Mouse (Mus musculus): ENCODE results near the gene Gmpr2.

- no peak for TF ChIP-seq POLR2A (IDR thresholded peaks at IDR 0.05; ENCODE audit: insufficient read depth, low read depth, low read length)
- TF ChIP-seq CTCF (IDR thresholded peaks at IDR 0.05; ENCODE audit: insufficient read depth, low read depth, low read length), result no peak
Measured at GRCm38 (mm10) chr14:55727889-55728685, 56.3 kb downstream of the Gmpr2 start.
